Mouse (Mus musculus) thymus, adult 2 months (tissue): ENCODE data around the gene Gdpd2.

Experiments
- CTCF ChIP-seq: fragments of 200-500 bp; IDR thresholded peaks from 2 replicates; pipeline ENCODE4 v1.5.1; 2012; ENCODE audit warnings: mild to moderate bottlenecking, control low read depth, low read length, moderate library complexity, borderline replicate concordance; ENCODE audit not compliant: control insufficient read depth, poor library complexity, insufficient read depth; ENCODE audit errors: extremely low read depth
- POLR2A ChIP-seq: fragments of 200-500 bp; IDR thresholded peaks from 2 replicates; pipeline ENCODE4 v1.6.1; 2012; ENCODE audit warnings: mild to moderate bottlenecking, low read length, control low read depth, moderate library complexity; ENCODE audit not compliant: control insufficient read depth, poor library complexity, insufficient read depth; ENCODE audit errors: extremely low read depth

DNA sequence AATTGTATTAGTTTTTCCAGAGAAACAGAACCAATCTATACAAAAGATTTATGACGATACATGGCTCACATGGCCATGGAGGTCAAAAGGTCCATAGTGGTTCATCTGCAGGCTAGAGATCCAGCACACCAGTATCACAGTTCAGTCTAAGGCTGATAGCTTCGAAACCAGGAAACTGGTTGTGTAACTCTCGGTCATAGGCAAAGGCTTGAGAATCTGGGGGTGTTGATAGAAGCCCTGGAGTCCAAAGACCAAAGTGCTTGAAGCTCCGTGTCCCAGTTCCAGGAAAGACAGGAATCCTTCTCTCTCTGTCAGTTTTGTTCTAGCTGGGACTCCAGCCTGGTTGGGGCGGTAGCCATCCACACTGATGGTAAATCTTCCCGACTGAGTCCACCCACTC, 21.6 kb upstream of the Gdpd2 start:
- TF ChIP-seq POLR2A (no peak), CTCF (no peak)
